Mouse (Mus musculus) olfactory bulb, adult 2 months (tissue): ENCODE measurements around the gene Eif4b.

Experiments
- CTCF ChIP-seq: fragments of 200-500 bp; IDR thresholded peaks from 2 replicates; pipeline ENCODE4 v1.5.1; 2012; ENCODE audit warnings: low read depth, mild to moderate bottlenecking, low read length, moderate library complexity; ENCODE audit not compliant: insufficient read depth
- POLR2A ChIP-seq: fragments of 200-500 bp; IDR thresholded peaks from 2 replicates; pipeline ENCODE4 v1.6.1; 2012; ENCODE audit warnings: mild to moderate bottlenecking, low read depth, low read length, moderate library complexity; ENCODE audit not compliant: insufficient read depth

- TF ChIP-seq CTCF = no peak
- no peak for TF ChIP-seq POLR2A
Observed at GRCm38 (mm10) chr15:102118591-102118990, 45.0 kb downstream of the Eif4b start.
